Mouse (Mus musculus): ENCODE measurements around the gene Crlf2. TPM values are rescaled to one million over a fixed set of nuclear protein-coding genes. Genes with fewer than 3 reads are reported as not detected.

The Crlf2 gene
- polyA plus RNA-seq, 1 experiment, result 88.7 TPM

GRCm38 (mm10) chr5:109548712-109549111 is 10.1 kb downstream of the Crlf2 start:
- Histone ChIP-seq H3K4me3 (ENCODE audit: extremely low read depth, insufficient read depth, insufficient read length) (no peak overlapping the region), H3K36me3 (ENCODE audit: control insufficient read depth, insufficient read depth, low read length) (no peaks in the 10 kb centered on the region), H3K27ac (ENCODE audit: insufficient read depth, low read length) (no peak overlapping the region), H3K27me3 (ENCODE audit: control insufficient read depth, insufficient read depth, low read length) (no peaks in the 10 kb centered on the region), H3K4me1 (ENCODE audit: control insufficient read depth, insufficient read depth, insufficient read length) (no peaks in the 10 kb centered on the region)
- TF ChIP-seq CTCF (IDR thresholded peaks at IDR 0.05; ENCODE audit: extremely low read depth, insufficient read depth, insufficient read length, insufficient replicate concordance) (peak; percentile 87; the same call in 1 of the 2 replicates), POLR2A (IDR thresholded peaks at IDR 0.05; ENCODE audit: low read depth, low read length) (no peak)
- WGBS, result 14% methylated on average over 9 of the region's 9 CpGs
- DNase-seq (ENCODE audit: low read depth in 1 of 2, low spot score in 2 of 2), result no peak

- no peaks in the 10 kb centered on the region for H3K36me3 ChIP-seq (ENCODE audit: control insufficient read depth, insufficient read depth, low read length)
- no peaks in the 10 kb centered on the region for H3K27me3 ChIP-seq (ENCODE audit: control insufficient read depth, insufficient read depth, low read length)
- no peak overlapping the region for H3K4me3 ChIP-seq (ENCODE audit: extremely low read depth, insufficient read depth, insufficient read length)
- TF ChIP-seq CTCF (IDR thresholded peaks at IDR 0.05; ENCODE audit: extremely low read depth, insufficient read depth, insufficient read length, insufficient replicate concordance) (no peak), POLR2A (IDR thresholded peaks at IDR 0.05; ENCODE audit: low read depth, low read length) (no peak)
- H3K27ac ChIP-seq (ENCODE audit: insufficient read depth, low read length), result no peak overlapping the region
- no peak for DNase-seq (ENCODE audit: low read depth in 1 of 2, low spot score in 2 of 2)
- 75% methylated on average over 2 of the region's 2 CpGs for WGBS
- H3K4me1 ChIP-seq (ENCODE audit: control insufficient read depth, insufficient read depth, insufficient read length), result no peaks in the 10 kb centered on the region
These were observed 11.7 kb downstream of the Crlf2 start for GRCm38 (mm10) chr5:109547112-109547511.

- no peak for DNase-seq (ENCODE audit: low read depth in 1 of 2, low spot score in 2 of 2)
- H3K4me1 ChIP-seq (ENCODE audit: control insufficient read depth, insufficient read depth, insufficient read length), result no peaks in the 10 kb centered on the region
- H3K4me3 ChIP-seq (ENCODE audit: extremely low read depth, insufficient read depth, insufficient read length), result no peak overlapping the region
- no peaks in the 10 kb centered on the region for H3K27me3 ChIP-seq (ENCODE audit: control insufficient read depth, insufficient read depth, low read length)
- no peak for TF ChIP-seq CTCF (IDR thresholded peaks at IDR 0.05; ENCODE audit: extremely low read depth, insufficient read depth, insufficient read length, insufficient replicate concordance)
- TF ChIP-seq POLR2A (IDR thresholded peaks at IDR 0.05; ENCODE audit: low read depth, low read length), result no peak
- no peak overlapping the region for H3K27ac ChIP-seq (ENCODE audit: insufficient read depth, low read length)
- no peaks in the 10 kb centered on the region for H3K36me3 ChIP-seq (ENCODE audit: control insufficient read depth, insufficient read depth, low read length)
These were observed 49.1 kb downstream of the Crlf2 start for GRCm38 (mm10) chr5:109509679-109510078.

GRCm38 (mm10) chr5:109506729-109507128 is 52.1 kb downstream of the Crlf2 start:
- no peaks in the 10 kb centered on the region for H3K4me1 ChIP-seq (ENCODE audit: control insufficient read depth, insufficient read depth, insufficient read length)
- TF ChIP-seq CTCF (IDR thresholded peaks at IDR 0.05; ENCODE audit: extremely low read depth, insufficient read depth, insufficient read length, insufficient replicate concordance), result no peak
- TF ChIP-seq POLR2A (IDR thresholded peaks at IDR 0.05; ENCODE audit: low read depth, low read length), result no peak
- H3K4me3 ChIP-seq (ENCODE audit: extremely low read depth, insufficient read depth, insufficient read length), result no peak overlapping the region
- 8% methylated on average over 1 of the region's 1 CpGs for WGBS
- H3K27me3 ChIP-seq (ENCODE audit: control insufficient read depth, insufficient read depth, low read length), result no peaks in the 10 kb centered on the region
- DNase-seq (ENCODE audit: low read depth in 1 of 2, low spot score in 2 of 2), result peak in 1 of 2 experiments; percentile 1
- H3K27ac ChIP-seq (ENCODE audit: insufficient read depth, low read length), result no peak overlapping the region
- no peaks in the 10 kb centered on the region for H3K36me3 ChIP-seq (ENCODE audit: control insufficient read depth, insufficient read depth, low read length)

Other genes starting within 250 kb of the Crlf2 start
- not detected in 2 replicates for gene Vmn2r16, start 228.8 kb downstream of the Crlf2 start, polyA plus RNA-seq (2012; rRNA removed)
- not detected in 2 replicates for gene Vmn2r17, start 139.3 kb downstream of the Crlf2 start, polyA plus RNA-seq (2012; rRNA removed)
- gene 5430403G16Rik, start 132.0 kb upstream of the Crlf2 start, polyA plus RNA-seq (2012; rRNA removed), result 0.21 TPM in 2 replicates
- gene 4930522L14Rik, start 192.9 kb upstream of the Crlf2 start, polyA plus RNA-seq (2012; rRNA removed), result 1.2 and 1.4 TPM in 2 replicates

All from spleen, adult 2 months (tissue).